In genomic region chr1:45502865-45503332, GRCm38 (mm10) we compare ENCODE assay signal across 8 mouse cellular contexts. TPM values are rescaled to one million over a fixed set of nuclear protein-coding genes. Genes with fewer than 3 reads are reported as not detected.
DNase-seq lines count a peak whose midpoint lies in the region; ATAC-seq and TF ChIP-seq lines count a peak whose summit lies in the region.

Gene Col5a2 (minus strand): TSS chr1:45503282.

- no peak for TF ChIP-seq EP300 in heart, adult 2 months (IDR thresholded peaks at IDR 0.05; ENCODE audit: insufficient read depth, low read depth, low read length)

- no peaks in the 10 kb centered on the region for H3K27me3 ChIP-seq in embryonic facial prominence, embryonic 13.5 days
- no peaks in the 10 kb centered on the region for H3K27me3 ChIP-seq in heart, adult 2 months (ENCODE audit: control insufficient read depth, insufficient read depth, low read length)
- H3K27me3 ChIP-seq in kidney, adult 2 months (replicated peaks; ENCODE audit: control insufficient read depth, insufficient read depth, low read length) = no peaks in the 10 kb centered on the region
- no peaks in the 10 kb centered on the region for H3K27me3 ChIP-seq in limb, embryonic 13.5 days
- no peaks in the 10 kb centered on the region for H3K27me3 ChIP-seq in midbrain, embryonic 16.5 days (ENCODE audit: control insufficient read depth, insufficient read depth, low read depth, low read length)

- H3K4me1 ChIP-seq in embryonic facial prominence, embryonic 13.5 days = peaks cover 8% of the 10 kb centered on the region
- peaks cover 2% of the 10 kb centered on the region; the same call in 1 of the 2 replicates for H3K4me1 ChIP-seq in heart, adult 2 months (ENCODE audit: control insufficient read depth, insufficient read depth, low read length)
- no peaks in the 10 kb centered on the region for H3K4me1 ChIP-seq in kidney, adult 2 months (ENCODE audit: control insufficient read depth, insufficient read depth, low read length)
- H3K4me1 ChIP-seq in limb, embryonic 13.5 days = peaks cover 14% of the 10 kb centered on the region
- no peaks in the 10 kb centered on the region for H3K4me1 ChIP-seq in midbrain, embryonic 16.5 days (ENCODE audit: control insufficient read depth, insufficient read depth, low read length)

- DNase-seq in adrenal gland, adult (ENCODE audit: inconsistent age in 2 of 2, low spot score in 1 of 2) = peak; percentile 16 to 58
- peak; percentile 74 to 75 for DNase-seq in heart, adult 2 months
- peak; percentile 71 for DNase-seq in kidney, adult 2 months
- DNase-seq in testis, postnatal 10 days (ENCODE audit: low spot score) = peak; percentile 56

- peak within 1 kb of the TSS; percentile 97 for H3K27ac ChIP-seq in embryonic facial prominence, embryonic 13.5 days
- peak within 1 kb of the TSS; percentile 79 for H3K27ac ChIP-seq in heart, adult 2 months
- H3K27ac ChIP-seq in kidney, adult 2 months (ENCODE audit: insufficient read depth, low read depth, low read length) = peak within 1 kb of the TSS; percentile 71; the same call in 1 of the 2 replicates
- H3K27ac ChIP-seq in limb, embryonic 13.5 days = peak within 1 kb of the TSS; percentile 95
- no peak within 1 kb of the TSS for H3K27ac ChIP-seq in midbrain, embryonic 16.5 days (ENCODE audit: low read length)

- 11% methylated on average over 12 of the region's 12 CpGs for WGBS in embryonic facial prominence, embryonic 13.5 days
- 6% methylated on average over 12 of the region's 12 CpGs for WGBS in heart, adult 2 months
- WGBS in kidney, adult 2 months = 37% methylated on average over 12 of the region's 12 CpGs
- 8% methylated on average over 12 of the region's 12 CpGs for WGBS in limb, embryonic 13.5 days
- 34% methylated on average over 12 of the region's 12 CpGs for WGBS in midbrain, embryonic 16.5 days

- H3K79me2 ChIP-seq in heart, adult 2 months (replicated peaks; ENCODE audit: control insufficient read depth, insufficient read depth, low read length) = no peaks in the 10 kb centered on the region

- TF ChIP-seq CTCF in heart, adult 2 months (IDR thresholded peaks at IDR 0.05) = no peak
- TF ChIP-seq CTCF in kidney, adult 2 months (conservative IDR thresholded peaks at IDR 0.05; ENCODE audit: insufficient read depth, insufficient read length, low read depth, low read length) = no peak

- H3K9me3 ChIP-seq in embryonic facial prominence, embryonic 13.5 days = no peaks in the 10 kb centered on the region
- H3K9me3 ChIP-seq in limb, embryonic 13.5 days = no peaks in the 10 kb centered on the region
- H3K9me3 ChIP-seq in midbrain, embryonic 16.5 days (replicated peaks; ENCODE audit: control insufficient read depth, low read length, poor library complexity, severe bottlenecking) = no peaks in the 10 kb centered on the region

- H3K9ac ChIP-seq in embryonic facial prominence, embryonic 13.5 days = peak within 1 kb of the TSS; percentile 84
- H3K9ac ChIP-seq in heart, adult 2 months (ENCODE audit: low read depth, low read length) = peak within 1 kb of the TSS; percentile 73
- peak within 1 kb of the TSS; percentile 81 for H3K9ac ChIP-seq in limb, embryonic 13.5 days
- H3K9ac ChIP-seq in midbrain, embryonic 16.5 days (ENCODE audit: low read depth, low read length) = peak within 1 kb of the TSS; percentile 48

- H3K4me2 ChIP-seq in embryonic facial prominence, embryonic 13.5 days = peak within 1 kb of the TSS; percentile 54
- peak within 1 kb of the TSS; percentile 63 for H3K4me2 ChIP-seq in limb, embryonic 13.5 days (replicated peaks)
- H3K4me2 ChIP-seq in midbrain, embryonic 16.5 days (ENCODE audit: low read length) = peak within 1 kb of the TSS; percentile 49

- TF ChIP-seq POLR2A in heart, adult 2 months (IDR thresholded peaks at IDR 0.05; ENCODE audit: insufficient read depth, low read depth, low read length) = peak; percentile 82
- no peak for TF ChIP-seq POLR2A in kidney, adult 2 months (IDR thresholded peaks at IDR 0.05; ENCODE audit: low read depth, low read length)

- peak; percentile 76 for ATAC-seq in embryonic facial prominence, embryonic 13.5 days (ENCODE audit: insufficient number of reproducible peaks, insufficient read depth, low FRiP score, low TSS enrichment, low read depth)
- ATAC-seq in limb, embryonic 13.5 days (ENCODE audit: low FRiP score, low read depth) = peak; percentile 84
- ATAC-seq in midbrain, embryonic 16.5 days = peak; percentile 76
- ATAC-seq in activated CD4-positive, CD25-positive, alpha-beta regulatory T cell, adult 4 months = no peak

- peaks cover 8% of the 10 kb centered on the region; the same call in 1 of the 2 replicates for H3K36me3 ChIP-seq in embryonic facial prominence, embryonic 13.5 days
- no peaks in the 10 kb centered on the region for H3K36me3 ChIP-seq in heart, adult 2 months (ENCODE audit: control insufficient read depth, insufficient read depth, low read length)
- H3K36me3 ChIP-seq in kidney, adult 2 months (ENCODE audit: control insufficient read depth, insufficient read depth, low read length) = no peaks in the 10 kb centered on the region
- H3K36me3 ChIP-seq in limb, embryonic 13.5 days = no peaks in the 10 kb centered on the region
- no peaks in the 10 kb centered on the region for H3K36me3 ChIP-seq in midbrain, embryonic 16.5 days (ENCODE audit: control insufficient read depth, insufficient read depth, low read length)

- H3K4me3 ChIP-seq in embryonic facial prominence, embryonic 13.5 days = peak within 1 kb of the TSS; percentile 63
- peak within 1 kb of the TSS; percentile 56 for H3K4me3 ChIP-seq in heart, adult 2 months
- H3K4me3 ChIP-seq in kidney, adult 2 months (ENCODE audit: insufficient read depth, low read depth, low read length) = peak within 1 kb of the TSS; percentile 63
- peak within 1 kb of the TSS; percentile 64 for H3K4me3 ChIP-seq in limb, embryonic 13.5 days
- peak within 1 kb of the TSS; percentile 34 for H3K4me3 ChIP-seq in midbrain, embryonic 16.5 days (ENCODE audit: low read depth, low read length)

- intact Hi-C loops in heart, adult 2 months (cut with DNase I) = loop anchor here (2.0 kb wide), 1 partner anchor 124 kb away; no protein-coding TSS in a partner anchor

RNA-seq across cellular contexts. Expression of gene Col5a2, which starts in this region (rescaled TPM):
- 125 and 132 TPM in 2 replicates for polyA plus RNA-seq in embryonic facial prominence, embryonic 13.5 days (2015; fragmentation: Nextera tagmentation; extraction: Ambion mirVana)
- 10 to 100 TPM; 10.9 to 15.8 TPM for total RNA-seq in heart, adult 2 months (2021)
- polyA plus RNA-seq in heart, adult 2 months (2012; rRNA removed) = 8.0 and 13.3 TPM in 2 replicates
- polyA plus RNA-seq in kidney, adult 2 months (2012; rRNA removed) = 6.0 and 6.3 TPM in 2 replicates
- polyA plus RNA-seq in limb, embryonic 13.5 days (2015; fragmentation: Nextera tagmentation; extraction: Ambion mirVana) = 108 and 125 TPM in 2 replicates
- polyA plus RNA-seq in midbrain, embryonic 16.5 days (2015; fragmentation: Nextera tagmentation; extraction: Ambion mirVana) = 9.4 and 10.7 TPM in 2 replicates
- polyA plus RNA-seq in activated CD4-positive, CD25-positive, alpha-beta regulatory T cell, adult 4 months (2017; shearing (Covaris generic)) = under 1 TPM in 1 of 2 experiments, not detected in 1; 0.33 TPM
